Mouse (Mus musculus) adrenal gland, postnatal 10 days (tissue): Measurements from ENCODE around the gene Mcts2. TPM values are rescaled to one million over a fixed set of nuclear protein-coding genes. Genes with fewer than 3 reads are reported as not detected.

Experiments
- DNase-seq: peaks from one replicate; pipeline ENCODE4 v3.0.0; 2021; ENCODE audit warnings: mixed read lengths
- total RNA-seq, 2 experiments: library from RNA; stranded (reverse); gene quantifications; 2 replicates each; pipeline ENCODE4 v1.2.3; 2021

The Mcts2 gene
- total RNA-seq, 2 experiments from 2014 or later, result 24.5 to 26.7 TPM

DNA sequence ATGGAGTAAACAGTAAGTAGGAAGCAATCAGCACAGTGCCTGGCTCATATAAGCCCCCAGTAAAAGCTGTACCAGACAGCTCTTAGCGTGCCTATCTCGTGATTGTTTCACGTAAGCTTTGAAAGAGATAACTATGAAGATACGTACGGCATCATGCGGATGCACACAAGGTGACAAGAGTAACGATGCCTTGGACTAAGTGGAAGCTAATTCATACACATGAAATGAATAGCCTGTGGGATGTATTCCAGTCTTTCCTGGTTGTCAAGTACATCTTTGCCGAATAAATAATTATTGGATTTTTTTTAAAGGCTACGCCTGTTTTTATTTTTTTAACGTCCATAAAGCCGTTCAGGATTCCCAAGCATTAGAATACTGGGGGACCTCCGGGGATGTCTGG is 436 bp upstream of the Mcts2 start:
- no peak for DNase-seq

DNA sequence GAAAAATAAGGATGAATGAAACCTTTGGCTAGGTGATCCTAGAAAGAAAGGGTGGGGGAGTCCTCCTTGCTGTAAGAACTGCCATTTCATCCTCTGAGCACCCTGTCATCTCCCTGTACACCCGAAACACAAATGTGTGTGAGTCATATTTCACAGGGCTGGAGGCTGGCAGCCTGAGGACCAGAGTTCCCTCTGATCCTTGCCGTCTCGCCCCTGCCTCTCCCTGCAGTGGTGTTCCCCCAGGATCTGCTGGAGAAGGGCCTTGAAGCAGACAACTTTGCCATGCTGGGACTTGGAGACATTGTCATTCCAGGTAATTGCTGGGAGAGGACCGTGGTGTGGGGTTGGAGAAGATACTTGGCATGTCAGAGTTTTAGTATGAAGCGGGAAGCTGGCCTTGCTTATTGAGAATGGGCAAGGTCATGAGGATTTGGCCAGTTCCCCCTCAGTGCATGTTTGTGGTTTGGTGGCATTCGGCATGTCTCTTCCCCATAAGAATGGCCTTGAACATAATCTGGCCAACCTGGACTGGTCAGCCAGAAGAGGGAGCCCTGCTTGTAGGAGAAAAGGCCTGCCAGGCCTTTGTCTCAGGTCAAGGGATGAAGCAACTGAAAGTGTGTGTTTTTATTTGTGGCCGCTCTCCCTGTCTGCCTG is 4.9 kb downstream of the Mcts2 start:
- peak; percentile 68 for DNase-seq

DNA sequence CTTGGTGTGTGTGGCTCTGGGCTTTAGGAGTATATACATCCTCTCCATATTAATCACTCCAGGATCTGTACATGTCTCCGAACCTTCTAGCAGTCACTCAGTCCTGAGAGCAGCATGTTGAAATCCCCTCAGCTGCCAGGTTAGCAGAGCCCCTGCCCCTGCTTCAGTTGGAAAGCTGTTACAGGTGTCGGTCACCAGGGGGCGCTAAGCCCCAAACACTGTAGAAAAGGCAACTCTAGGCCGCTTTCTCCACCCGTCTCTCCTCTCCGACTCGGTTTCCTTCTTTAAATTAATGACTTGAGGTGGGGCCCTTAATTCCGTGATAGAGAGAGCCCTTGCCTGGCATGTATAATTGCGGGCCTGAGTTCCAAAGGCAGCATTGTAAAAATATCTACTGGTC is 6.4 kb downstream of the Mcts2 start:
- peak; percentile 82 for DNase-seq

DNA sequence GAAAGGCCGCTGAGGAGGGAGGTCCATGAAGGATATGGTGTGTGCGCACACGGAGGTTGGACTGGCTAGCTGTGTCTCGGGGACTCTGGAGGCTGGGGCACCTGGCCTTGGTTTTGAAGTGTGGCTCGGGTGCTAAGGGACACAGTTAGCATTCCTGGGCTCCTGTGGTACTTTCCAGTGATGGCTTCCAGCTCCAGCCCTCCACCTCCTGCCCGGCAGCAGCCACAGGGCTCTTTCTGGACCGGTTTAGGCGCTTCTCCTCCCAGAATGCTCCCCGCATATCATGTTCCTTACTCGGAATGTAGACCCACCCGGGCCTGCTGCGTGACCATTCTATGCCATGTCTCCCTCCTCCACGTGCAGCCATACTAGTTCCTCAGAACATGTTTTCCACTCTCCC is 6.9 kb downstream of the Mcts2 start:
- DNase-seq, result no peak

DNA sequence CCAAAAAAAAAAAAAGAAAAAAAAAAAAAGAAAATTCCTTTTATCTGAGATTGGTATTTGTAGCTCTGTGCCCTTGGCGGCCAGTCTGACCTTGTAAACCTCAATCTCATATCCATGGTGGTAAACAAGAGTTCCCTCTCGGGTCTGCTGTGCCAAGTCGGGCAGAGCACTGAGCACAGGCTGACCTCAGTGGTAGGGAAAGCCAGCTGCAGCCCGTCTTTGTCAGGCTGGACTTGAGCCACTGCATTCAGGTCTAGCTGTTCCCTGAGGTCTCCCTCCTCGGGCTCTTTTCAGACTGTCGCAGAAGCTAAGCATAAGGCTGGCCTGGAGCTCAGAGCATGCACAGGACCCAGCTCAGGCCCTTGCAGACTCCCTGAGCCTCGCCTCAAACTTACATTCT is 7.9 kb downstream of the Mcts2 start:
- DNase-seq, result peak; percentile 83

DNA sequence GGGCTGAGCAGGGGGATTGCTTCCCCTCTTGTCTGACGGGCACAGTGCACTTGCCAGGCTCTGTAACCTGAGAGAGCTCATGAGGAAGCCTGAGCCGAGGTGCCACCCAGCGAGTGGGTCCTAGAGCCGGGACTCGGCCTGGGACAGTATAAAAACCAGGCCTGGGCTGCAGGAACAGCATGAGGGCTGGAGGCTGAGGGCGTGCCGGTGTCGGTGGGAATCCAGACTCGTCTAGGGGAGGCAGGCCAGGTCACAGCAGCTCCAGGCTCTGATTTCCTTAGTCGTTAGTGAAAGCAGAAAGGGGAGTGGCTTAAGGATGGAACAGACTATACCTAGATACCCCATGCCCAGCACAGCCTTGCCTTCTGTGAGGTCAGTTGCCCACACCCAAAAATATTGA is 9.2 kb downstream of the Mcts2 start:
- DNase-seq, result no peak

DNA sequence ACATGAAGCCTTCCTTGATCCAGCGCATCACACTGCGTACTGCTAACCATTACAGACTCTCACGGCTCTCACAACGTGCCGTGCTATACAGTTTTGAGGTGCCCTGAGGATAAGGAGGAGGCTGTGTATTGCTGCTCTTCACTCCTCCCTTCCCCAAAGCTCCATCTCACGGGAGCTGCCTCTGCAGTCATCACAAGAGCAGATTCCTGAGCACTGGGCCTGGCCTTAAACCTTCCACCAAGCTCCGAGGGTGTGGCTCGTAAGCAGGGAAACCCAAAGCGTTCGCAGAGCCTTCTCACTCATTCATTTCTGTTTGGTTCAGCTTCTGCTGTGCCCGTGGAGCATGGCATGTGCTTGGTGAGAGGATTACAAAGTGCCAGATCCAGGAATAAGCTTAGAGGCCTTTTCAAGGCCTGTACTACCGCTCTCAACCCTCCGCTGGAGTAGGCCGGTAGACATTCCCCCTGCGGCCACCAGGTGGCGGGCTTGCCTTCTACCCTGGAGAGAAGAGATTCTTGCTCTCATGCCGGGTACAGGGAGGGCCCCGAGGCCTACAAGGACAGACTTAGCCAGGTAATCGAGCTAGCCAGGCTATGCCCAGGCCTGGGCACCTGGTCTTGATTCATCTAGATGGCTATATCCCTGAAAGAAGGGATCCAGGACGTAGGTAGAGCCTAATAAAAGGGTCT is 9.8 kb downstream of the Mcts2 start:
- peak; percentile 97 for DNase-seq

DNA sequence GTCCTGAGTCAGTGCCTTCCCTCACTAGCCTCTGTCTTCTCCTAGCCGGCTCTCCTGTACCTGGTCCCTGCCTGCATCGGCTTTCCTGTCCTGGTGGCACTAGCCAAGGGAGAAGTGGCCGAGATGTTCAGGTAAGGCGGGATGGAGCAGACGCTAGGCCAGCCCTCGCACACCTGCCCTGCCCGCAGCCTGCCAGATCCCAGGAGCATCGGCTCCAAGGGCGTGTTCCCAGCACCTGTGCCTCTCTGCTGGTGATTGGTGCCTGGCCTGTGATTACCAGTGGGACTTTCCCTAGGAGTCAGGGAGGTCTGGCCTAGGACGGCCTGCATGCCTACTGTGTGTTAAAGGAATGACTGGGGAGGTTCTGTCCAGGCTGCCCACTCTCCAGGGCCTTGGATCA is 13.3 kb downstream of the Mcts2 start:
- DNase-seq, result no peak

DNA sequence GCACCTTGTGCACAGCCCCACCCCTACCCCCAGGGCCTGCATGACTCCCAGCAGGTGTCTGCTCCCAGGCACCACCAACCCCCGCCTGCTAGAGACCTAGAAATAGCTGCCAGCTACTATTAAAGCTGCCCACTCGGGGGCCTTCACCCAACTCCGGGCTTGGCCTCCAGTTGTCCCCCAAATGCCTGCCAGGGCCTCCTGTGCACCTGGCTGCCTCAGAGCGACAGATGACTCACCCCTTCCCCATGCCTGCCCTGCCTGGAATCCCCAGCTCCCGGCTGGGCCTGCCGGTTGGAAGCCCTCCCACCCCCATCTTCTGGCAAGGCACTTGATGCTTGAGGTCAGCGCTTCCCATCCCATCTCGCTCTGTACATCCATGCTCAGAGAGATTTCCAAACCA is 13.9 kb downstream of the Mcts2 start:
- DNase-seq, result no peak

DNA sequence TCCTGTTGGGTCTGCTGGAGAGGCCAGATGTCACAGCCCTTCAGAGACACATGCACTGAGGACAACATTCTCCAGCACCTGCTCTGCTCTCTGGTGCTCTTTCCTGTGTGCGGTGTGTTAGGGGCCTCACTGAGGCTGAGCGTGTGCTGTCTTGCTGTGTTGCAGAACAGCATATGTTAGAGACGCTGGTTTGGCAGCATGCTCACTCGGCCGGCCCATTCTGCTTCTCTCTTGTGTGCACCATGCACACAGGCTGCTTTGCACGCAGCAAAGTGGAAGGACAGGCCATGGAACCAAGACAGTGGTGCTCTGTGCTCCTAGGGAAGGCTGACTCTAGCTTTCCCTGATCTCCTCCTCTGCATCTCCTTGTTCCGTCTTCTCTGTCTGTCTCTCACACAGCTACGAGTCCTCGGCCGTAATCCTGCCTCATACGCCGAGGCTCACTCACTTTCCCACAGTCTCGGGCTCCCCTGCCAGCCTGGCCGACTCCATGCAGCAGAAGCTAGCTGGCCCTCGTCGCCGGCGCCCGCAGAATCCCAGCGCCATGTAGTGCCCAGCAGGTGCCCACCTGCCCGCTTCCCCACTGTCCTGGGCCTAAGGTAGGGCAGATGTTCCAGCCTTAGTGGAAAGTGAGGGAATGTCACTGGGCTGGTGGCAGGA is 16.9 kb downstream of the Mcts2 start:
- no peak for DNase-seq

DNA sequence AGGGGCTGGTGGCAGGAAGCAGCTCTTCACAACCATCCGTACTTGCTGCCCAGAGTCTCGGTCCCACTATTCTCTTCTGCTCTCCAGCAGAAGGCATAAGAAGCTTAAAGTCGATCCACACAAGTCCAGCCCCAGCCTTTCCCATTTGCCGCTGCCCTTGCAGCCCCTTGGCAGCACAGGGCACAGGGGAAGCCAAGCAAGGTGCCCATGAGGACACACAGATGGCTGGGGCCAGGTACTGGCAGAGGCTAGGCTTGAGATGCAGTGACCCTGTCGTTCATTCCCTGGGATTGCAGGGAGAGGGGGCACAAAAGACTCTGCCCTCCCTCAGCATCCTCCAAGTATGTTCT is 17.4 kb downstream of the Mcts2 start:
- DNase-seq, result no peak

DNA sequence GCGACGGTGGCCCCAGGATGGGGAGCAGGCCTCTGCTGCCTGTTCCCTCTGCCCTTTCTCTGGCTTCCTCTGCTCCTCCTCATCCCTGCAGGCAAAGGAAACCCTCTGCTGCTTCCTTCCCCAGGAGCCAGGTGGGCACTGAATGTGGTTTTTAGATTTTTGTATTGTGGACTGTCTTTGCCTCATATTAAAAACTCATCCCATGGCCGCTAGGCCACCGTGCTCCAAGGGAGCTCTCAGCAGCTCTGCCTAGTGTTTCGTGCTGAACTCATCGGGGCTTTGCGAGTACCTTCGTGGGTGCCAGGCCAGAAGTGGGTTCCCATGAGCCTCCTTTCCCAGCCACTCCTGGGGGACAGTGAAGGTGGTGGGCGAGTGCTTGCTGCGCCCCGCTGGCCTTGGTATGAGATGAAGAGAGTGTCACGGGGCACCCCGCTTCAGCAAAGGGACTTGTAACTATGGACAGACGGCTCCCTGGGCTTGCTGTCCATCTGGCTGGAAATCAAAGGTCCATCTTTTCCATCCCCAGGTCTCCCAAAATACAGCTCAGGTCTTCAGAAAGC is 18.1 kb downstream of the Mcts2 start:
- no peak for DNase-seq

DNA sequence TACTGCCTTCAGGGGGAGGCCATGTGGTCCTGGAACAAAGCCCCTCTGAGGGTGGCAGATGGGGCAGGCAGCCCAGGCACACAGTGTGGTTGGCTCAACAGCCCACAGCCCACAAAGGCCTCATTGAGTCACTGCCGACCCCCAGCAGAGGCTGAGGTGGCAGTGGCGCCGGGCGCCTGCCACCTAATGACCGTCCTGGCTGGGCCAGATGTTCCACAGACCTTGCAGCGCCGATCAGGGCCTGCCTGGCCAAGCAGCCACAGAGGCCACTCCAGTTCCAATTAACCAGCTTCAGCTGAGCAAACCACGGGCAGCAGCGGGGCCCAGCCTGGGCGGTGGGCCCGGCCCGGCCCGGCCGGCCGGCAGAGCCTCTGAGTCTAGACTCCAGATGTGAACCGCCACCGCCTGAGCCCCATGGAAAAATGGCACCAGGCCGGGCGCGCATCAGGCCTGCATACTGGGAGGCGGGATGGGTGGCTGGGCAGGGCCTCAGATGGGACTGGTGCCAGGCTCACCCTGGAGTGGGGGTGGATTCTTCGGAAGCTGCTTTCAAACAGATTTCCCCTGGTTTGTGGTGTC is 19.2 kb downstream of the Mcts2 start:
- peak; percentile 79 for DNase-seq

DNA sequence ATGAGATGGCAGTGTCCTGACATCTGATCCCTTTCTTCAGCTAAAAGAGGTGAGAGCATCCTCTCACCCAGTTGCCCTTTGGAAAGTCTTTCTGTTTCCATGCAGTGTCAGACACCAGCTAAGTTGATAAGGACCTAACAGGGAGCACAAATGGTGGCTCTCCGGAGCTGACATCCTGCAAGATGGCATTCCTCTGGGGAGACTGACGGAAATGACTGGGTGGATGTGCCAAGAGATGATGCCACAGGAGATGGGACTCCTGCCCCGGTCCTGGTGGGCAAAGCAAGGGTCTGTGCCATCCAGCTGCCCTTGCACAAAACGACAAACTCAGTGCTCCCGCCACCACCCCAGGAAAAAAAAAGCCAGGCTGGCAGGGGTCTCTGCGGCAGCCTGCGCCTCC is 20.4 kb downstream of the Mcts2 start:
- DNase-seq, result no peak

DNA sequence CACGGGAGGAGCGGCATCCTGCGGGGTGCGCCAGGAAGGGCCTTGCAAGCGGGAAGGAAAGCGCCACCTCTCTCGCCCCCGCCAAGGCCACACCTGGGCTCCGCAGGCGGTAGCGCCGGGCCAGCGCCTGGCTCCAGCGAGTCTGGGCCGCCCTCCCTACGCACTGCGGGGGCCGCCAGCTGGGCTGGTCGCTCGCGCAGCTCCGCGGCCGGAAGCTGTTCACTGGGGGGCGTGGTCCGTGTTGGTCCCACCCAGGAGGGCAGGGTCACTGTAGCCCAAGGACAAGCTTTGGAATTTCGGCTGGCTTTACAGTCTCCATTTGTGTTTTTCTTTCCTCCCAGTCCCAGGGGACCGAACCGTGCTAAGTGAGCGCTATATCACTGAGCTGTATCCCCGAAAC is 20.8 kb downstream of the Mcts2 start:
- peak; percentile 96 for DNase-seq

DNA sequence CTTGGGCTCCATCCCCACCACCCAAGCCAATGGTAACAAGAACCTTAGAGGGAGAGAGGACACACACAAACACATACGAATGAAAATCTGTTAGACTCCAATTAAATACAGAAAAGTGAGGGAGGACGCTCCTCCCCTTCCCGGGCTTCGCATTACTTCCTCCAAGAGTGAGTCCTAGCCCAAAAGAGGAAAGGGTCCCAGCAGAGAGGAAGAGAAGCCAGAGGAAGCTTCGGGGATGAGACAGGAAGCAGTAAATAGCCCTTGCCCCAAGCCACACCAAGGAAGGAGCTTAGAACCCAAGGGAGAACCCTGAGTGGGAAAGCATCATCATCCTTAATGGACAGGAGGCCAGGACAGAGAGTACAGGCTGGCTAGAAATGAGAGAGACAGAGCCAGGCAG is 22.2 kb downstream of the Mcts2 start:
- DNase-seq, result no peak

DNA sequence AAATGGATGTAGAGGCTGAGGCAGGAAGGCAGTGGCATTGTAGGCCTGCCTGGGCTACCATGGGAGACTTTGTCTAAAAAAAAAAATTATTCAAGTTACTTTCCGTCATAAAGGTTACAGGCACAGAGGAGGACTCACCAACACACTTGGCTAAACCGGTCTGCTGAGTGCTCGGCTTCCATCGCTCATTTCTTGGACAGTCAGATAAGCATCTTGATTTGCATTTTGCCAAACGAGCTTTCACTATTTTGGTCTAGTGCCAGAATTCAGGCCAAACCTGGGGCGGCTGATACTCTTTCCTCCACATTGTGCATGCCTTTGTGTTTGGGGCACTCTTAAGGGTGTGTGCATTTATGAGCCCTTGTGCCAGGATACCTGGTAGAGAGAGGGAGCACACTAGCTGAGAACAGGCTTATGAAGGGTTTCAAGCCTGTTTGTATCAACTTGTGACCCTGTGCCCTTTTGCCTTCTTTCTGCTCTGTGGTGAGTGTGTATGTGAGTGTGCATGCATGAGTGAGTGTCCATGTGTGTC is 29.5 kb downstream of the Mcts2 start:
- no peak for DNase-seq

DNA sequence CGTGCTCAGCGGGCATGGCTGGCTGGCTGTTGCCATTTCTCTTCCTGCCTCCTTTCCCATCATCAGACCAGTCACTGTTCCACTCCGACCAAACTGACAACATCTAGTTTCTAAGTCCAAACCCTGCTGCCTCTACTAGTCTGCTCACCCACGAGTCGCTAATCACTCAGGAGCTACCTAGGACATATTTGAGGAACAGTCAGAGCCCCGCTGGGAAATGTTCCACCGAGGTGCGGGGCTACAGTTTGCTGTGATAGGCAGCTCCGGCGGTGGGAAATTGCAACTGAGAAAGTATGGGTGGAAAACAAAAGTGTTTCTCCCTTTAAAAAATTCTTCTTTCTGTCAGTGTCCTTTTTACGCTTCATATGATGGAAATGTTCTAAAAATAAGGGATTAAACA is 30.8 kb downstream of the Mcts2 start:
- DNase-seq, result no peak

DNA sequence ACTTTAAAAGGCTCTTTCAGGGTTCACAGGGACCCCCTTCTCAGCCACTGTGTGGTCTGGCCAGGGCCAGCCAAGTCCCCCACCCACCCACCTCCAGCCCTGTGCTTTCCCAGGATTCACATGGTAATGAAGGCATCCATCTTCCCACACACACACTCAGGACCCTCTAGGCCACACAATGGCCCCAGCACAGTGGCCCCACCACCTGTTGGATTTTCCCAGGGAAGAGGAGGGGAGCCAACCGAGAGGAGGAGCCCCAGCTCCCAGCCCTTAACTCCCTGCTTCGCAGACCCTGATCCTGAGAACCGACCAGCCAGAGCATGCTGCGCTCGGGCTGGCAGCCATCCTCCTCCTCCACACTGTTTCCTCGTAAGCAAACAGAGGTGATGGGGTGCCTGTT is 31.2 kb downstream of the Mcts2 start:
- no peak for DNase-seq

DNA sequence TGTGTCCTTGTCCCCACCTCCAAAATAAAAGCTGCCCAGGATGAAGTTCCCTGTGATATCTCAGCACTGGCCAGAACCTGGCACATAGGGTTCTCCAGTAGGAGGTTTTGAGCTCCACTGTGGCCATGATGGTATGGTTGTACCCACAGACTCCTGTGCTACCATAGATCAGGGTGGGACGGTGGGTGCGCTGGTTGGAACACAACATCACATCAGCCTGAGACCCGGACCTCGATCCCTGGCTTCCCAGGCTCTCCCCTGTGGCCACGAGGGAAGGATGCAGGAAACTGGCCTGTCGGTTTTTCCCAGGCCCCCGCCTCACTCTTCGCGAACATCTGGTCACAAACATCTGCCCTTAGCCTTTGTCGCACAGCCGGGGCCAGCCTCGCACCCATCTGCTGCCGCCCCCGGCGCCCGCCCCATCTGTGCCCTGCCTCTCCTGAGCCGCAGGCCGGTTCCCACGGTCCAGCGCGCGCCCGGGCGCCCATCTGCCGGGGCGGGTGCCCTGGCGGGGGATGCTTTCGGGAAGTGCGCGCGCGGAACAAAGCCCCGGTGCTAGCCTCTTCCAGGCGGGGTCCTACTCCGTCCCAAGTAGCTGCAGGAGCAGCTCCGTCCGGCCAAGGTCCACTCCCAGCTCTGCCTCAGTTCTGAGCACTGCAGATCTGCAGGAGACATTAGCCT is 37.0 kb downstream of the Mcts2 start:
- no peak for DNase-seq

DNA sequence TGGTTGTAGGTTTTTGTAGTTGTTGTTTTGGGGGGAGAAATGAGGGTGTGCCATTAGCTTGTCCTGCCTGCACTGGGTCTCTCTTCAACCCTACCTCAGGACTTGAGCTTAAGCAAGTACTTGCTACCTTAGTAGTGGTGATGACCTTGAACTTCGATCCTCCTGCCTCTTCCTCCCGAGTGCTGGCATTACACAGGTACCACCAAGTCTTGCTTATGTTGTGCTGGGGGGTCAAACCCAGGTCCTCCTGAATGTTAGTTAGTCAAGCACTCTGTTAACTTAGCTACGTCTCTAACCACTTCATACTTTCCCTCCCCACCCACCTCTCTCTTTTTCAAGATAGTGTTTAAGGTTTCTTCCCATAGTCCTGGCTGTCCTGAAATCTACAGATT is 37.5 kb downstream of the Mcts2 start:
- DNase-seq, result no peak

DNA sequence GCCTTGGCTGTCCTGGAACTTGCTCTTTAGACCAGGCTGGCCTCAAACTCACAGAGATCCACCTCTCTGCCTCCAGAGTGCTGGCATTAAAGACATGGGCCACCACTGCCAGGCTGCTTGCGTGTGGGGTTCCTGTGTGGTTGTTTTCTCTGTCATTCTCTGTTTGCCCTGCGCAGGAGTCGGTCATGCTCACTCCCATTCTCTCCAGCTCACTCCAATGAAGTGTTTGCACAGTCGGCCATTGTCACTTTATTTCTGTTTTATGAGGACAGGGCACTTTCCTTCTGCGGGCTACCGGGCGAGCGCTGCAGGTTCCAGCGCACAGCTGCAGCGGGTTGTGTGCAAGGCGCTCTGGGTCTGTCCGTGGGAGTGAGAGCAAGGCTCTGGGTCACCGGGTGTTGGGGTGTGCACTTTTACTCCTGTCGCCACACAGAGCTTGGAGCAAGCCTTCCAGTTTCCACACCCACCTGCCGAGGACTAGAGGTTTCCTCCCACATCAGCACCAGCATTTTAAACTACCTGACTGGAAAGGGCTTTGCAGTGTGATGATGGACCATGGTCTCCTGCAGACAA is 38.4 kb downstream of the Mcts2 start:
- DNase-seq, result no peak
